Mouse (Mus musculus) c-Kit-negative CD71-positive TER-119-positive erythroid progenitor cells, embryonic 14.5 days (primary cell): ENCODE results near the gene Gm5737.

ENCODE experiments used
- DNase-seq: peaks from one replicate; pipeline ENCODE4 v3.0.0-alpha.2; 2013; ENCODE audit warnings: low read depth, low spot score

The Gm5737 gene

DNA sequence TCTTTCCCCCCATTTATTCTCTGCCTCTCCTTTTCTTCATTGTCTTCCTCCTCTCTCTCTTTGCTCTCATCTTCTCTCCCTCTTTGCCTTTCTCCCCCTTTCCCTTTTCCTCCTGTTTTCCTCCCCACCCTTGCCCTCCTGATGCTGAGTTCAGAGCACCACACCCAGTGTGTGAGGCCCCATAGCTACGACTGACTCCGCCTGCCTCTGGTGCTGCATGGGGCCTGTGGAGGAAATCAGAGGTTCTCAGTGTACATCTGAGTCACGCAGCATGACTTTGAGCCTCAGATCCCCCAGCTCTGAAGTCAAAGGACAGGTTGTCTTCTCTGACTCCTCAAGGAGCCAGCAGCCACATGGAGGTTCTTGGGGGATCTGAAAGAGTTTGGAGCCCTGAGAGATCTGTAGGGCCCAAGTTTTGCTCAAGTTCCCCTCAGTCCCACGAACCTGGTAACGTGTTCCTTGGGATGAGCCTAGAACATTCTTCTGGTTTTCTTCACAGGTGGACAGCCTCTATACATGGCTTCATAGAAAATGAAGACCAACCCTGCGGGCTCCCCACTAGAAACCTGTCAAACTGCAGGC is at the start of gene Gm5737:
Gene Gm5737, plus strand, starts transcription at position 532 of the 582 bp plus-strand sequence.
- DNase-seq: no peak

DNA sequence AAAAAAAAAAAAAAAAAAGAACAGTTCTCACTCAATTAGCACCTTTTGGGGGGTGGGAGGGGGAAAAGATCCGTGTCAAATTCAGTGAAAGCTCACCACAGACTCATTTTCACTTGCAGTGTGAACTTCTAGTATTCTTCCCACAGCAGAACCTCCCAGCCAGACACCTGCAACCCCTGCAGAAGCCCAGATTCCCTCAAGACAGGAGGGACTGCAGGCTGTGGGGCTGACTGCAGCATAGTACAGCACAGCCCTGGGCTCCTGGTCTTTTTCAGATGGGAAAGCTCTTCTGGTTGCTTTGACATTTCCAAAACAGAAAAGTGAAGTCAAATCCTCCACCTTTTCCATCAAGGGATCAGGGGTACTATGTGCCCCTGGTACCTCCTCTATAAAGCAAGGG is 44.8 kb upstream of the Gm5737 start:
- DNase-seq: no peak

DNA sequence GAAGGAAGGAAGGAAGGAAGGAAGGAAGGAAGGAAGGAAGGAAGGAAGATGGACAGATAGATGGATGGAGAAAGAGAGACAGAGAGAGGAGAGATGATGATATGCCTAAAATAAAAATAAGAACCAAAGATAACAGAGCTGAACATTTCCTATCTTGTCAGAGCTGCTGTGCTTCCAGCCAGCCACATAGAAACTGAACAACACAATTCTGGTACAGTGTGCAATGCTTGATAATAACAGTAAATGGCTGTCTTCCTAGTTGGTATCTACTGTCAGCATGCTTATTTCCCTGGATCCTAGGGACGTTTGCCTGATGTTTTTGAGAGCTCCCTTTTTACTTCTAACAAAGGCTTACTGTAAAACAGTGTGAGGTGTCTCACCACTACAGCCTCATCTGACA is 40.8 kb upstream of the Gm5737 start:
- DNase-seq: no peak

DNA sequence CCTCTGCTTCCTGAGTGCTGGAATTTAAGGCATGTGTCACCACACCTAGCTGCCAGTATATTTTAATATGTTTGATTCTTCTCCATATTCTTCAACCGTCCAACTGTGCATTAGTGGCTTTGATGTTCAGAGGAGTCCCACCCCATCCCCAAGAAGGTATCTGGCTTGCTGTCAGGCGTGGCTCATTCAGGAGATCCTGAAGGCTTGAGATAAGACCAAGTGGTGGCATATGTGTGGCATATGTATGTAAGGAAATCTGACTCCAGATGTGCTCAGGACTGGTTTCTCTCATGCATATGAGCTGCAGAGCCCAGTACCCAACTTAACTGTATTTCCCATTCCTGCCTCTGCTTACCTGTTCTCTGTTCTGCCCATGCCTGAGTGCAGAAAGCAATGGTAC is 34.2 kb upstream of the Gm5737 start:
- no peak for DNase-seq

DNA sequence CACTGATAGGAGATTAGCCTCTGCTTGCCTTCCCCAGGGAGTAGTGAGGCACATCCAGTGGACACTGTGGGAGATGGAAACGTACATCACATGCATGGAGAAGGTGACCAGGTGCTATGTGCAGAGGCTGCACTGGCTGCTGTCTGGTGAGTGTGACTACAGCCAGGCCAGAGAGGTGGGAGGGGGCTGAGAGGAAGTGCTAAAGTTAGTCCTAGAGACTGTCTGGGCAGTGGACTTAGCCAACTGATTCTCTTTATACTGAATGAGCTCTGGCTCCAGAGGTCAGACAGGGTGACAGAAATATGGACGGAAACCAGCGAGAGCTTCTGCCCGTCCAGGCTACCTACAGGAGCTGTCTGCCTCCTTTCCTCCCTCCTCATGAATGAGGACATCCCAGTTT is 16.6 kb upstream of the Gm5737 start:
- DNase-seq: no peak

DNA sequence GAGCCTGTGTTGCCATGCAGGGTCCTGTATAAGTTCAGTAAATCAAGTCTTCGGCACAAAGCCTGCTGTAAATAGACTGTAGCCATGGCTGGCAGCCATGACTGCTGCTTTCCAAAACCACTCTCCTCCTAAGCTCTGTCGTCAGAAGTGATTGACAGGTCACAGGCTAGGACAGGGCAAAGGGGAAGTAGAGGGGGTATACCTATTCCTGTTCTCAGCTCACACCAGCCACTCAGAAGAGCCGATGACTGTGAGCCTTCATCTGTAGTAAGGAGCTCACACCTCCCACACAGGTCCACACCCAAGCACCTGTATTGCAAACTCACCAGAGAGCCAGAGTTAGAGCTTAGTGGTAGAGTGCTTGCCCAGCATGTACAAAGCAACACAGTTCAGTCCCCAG is 15.8 kb upstream of the Gm5737 start:
- DNase-seq: no peak

DNA sequence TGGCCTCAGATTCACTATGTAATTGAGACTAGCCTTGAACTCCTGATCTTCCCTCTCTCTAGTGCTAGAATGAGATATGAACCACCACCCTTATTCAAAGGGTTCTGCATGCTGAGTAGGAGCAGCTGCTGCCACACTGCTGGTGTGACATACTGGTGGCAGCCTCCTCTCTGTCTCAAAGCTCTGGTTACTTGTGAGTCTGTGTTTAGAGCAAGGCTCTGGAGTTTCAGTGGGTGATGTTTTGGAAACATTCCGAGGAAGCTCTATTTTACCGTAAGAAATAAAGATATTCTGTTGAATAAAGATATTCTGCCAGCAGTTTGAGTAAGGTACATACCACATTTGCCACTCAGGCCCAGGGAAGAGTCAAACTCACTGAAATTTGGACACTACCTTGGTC is 8.9 kb upstream of the Gm5737 start:
- no peak for DNase-seq

DNA sequence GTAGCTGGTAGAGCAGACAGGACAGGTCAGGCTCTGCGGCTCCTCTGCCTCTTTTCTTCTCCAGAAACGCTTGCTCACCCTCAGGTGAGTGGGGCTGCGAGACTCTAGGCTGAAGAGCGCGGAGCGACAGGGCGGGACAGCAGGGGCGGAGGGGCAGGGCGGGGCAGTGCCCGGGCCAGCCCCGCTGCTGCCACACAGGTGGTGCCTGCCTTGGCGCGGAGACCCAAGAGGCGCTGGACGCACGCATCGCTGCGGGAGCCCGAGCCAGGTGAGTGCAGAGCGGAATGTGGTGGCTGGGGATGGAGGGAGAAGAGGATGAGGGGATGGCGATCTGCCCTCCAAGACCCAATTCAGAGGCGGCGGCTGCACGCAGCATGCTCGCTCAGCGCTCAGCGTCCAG is 2.5 kb upstream of the Gm5737 start:
- no peak for DNase-seq

DNA sequence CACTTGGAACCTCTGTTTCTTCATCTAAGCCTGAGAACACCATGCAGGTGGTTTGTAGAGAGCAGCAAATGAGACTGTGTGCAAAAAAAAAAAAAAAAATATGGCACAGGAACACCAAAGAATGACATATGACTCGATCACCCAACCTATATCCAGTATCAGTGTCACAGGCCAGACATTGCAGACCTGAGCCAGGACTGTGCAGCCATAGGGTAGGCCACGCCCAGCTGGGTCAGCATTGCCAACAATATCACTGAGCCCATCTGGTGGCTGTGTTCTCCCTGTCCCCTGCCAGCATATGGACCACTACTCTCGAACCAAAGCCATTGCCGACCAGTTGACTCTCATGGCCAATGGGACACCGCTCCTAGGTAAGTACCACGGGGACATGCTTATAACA is 5.4 kb downstream of the Gm5737 start:
- DNase-seq: no peak

DNA sequence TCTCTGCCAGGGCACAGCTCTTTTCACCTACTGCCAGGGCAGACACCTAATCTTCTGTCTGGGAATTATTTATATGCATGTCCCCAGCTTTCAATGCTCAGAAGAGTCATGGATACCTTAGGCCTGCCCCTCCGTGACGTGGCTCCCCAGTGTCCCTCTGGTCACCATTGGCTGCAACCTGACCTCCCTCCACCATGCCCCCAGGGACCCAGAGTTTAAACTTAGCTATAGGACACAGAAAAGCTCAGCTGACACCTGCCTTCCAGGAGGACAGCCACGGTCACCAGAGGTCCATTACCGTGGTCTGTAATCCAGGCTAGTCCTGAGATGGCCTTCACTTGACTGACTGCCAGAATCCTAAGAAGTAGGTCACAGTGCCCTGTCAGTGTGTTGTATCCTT is 7.2 kb downstream of the Gm5737 start:
- no peak for DNase-seq

DNA sequence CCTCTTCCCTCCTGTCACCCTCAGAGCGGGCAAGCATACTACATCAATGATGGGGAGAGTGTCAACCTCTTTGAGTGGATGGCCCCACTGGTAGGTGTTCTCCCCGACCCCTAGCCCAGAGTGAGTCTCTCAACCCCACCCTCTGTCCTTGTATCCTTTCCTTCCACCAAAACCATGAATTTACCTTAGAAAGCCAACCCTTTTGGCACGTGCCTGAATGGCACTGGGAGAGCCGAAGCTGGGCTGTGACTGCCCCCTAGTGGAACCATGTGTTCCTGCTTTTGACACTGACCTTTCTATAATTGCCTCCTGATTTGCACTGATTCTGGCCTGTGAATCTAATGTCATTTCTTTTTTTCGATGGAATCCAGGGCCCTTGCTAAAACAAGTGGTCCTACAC is 11.1 kb downstream of the Gm5737 start:
- no peak for DNase-seq

DNA sequence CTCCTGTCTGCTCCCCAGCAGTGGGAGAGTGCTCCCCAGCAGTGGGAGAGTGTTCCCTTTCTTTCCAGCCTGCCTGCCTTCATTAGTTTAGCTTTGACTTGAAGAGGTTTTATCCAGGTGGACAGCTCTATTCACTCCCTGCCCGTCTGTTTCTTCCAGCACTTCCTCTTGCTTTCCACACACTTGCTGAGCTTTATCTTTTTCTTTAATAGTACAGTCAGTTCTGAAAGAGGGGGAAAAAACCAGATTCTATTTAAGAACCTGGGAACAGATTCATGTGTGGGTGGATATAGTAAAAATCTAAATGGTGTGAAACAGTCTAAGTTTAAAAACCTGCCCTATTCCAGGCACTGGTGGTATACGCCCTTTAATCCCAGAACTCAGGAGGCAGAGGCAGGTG is 12.9 kb downstream of the Gm5737 start:
- DNase-seq: no peak

DNA sequence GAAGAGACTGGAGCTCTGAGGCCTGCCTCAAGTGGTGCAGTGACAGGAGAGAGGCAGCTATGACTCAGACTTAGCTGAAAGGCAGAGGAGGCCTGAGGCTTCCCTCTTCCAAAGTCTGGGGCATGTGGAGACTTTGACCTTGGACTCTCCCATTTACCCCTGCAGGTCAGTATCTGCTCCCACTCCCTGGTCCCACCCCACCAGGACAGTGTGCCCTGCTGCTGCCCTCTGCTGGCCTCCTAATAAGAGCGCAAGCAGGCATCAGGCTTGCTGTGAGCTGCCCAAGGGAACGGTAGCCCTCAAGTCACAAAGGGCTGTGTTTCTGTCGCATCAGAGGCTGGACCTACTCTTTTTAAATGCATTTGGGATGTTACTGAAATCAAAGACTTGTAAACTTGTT is 14.2 kb downstream of the Gm5737 start:
- no peak for DNase-seq

DNA sequence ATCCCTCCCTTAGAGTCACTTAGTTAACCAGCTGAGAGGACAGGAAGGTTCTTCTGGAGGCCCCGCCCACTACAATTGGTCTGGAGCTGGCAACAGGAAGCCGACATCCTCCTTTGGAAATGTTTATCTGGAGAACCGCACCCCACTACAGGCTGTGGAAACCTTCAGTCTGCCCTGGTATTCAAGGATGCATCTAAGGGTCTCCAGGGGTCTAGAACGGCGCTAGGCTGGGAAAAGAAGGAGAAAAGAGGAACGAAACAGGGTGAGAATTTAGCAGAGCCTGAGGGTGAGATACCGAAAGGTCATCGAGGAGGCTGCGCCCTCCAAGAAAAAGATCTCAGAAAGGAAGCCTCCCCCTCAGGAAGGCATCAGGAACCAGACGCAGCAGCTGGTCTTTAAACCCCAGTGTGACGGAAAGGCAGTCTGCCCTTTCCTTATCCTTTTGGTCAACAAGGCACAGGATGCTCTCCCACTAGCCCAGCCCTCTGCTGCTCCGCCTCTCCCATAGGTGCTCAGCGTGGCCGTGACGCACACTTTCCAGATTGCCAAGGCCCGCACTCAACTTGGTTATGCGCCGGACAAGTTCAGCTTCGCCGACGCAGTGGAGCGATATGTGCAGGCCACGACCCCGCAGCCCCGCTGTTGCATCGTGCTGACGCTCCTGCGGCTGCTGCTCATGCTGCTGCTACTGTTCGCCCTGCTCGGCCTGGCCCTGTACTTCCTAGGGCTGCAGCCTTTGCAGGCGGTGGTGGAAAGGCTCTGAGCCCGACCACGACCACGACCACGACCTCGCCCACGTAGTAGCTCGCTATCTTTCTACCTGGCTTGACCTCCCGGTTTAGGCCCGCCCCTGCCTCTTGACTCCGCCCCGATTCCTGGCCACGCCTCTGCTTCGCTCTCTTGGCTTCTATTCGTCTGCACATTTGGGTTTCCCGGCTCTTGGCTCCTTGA is 18.5 kb downstream of the Gm5737 start:
- DNase-seq: peak; percentile 54

DNA sequence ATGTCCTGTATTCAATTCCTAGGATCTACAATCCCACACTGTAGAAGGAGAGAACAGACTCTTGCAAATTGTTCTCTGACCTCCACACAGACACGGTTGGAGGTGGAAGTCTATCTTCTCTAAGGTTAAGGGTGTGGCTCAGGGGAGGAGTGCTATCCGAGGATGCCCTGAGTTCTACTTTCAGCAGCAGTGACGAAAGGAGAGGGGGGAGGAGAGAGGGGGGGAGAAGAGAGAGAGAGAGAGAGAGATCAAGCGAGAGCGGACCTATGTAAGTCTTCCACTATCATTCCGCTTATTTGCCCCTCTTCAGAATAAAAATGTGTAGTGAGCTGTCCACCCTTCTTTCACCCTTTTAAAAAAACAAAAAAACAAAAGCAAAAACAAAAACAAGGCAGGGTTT is 22.3 kb downstream of the Gm5737 start:
- DNase-seq: no peak

DNA sequence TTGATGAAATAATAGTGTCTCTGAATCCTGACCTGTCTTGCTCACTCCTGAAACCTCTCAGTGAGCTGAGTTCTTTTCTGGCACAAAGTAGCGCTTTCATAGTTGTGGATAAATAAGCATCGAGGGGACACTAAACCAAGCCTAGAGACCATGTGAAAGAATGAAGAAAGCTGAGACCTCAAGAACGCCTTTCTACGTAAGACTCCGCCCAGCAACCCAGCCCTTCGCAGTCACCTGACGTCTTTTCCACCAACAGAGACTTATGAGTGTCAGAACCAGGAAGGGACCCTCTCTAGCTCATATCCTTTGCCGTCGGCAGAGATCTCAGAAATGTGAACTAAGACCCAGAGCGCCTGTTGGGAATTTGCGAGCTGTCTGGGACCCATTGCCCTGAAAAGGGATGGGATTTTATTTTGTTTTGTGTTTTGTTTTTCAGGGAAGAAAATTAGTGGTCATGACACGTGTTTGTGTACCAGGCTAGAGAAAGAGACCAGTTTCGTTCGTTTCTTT is 22.8 kb downstream of the Gm5737 start:
- peak; percentile 80 for DNase-seq

DNA sequence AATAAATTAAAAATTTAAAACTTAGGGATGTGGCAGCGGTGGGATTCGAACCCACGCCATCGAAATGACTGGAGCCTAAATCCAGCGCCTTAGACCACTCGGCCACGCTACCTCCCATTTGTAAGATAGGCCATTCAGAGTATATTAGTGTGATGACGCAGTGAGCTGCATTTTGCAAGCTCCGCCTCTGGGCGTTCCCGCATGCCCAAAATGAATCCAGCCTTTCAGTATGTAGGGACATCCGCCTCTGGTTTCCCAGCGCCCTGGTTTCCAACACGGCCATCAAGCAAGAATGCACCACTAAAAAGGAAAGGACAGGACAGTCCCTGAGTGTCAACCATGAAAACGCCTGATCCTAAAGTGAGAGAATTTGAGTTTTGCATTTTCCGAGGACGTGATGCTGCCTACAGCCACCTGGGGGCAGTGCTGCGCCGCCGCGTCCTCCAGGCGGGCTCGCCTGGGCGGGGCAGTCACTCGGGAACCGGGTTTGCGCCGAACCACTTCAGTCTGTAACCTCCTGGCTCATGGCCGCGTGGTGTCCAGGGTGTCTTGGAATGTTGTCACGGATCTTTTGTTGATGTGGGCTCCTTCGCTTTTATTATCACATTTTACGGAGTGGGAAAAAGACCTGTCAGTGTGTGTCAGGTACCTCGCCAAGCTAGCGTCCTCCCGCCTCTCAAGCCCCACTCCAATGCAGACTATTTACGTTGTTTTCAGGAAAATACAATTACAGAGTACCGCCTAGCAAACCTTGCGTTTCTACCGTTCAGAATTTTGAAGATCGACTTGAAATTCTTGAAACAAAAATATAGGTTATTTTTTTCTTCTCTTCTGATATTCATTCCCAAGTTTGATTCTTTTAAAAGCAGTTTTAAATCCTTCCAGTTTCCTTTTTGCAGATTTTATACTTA is 23.5 kb downstream of the Gm5737 start:
- peak; percentile 95 for DNase-seq

DNA sequence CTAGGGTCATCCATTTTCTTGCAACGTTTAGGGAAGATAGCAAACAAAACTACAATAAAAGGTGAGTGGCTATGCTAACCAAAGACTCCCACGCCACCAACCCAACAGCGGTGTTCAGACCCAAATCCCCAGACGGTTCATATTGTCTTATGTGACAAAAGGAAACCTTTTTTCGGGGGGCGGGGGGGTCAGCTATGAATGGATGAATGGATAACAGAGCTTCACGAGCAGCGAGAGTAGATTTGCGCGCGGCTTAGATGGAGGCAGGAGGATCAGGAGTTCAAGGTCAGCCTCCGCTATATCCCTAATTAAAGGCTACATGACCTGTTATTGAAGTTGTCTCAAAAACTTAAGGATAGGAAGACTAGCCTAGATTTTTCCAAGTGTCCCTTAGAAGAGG is 24.2 kb downstream of the Gm5737 start:
- DNase-seq: no peak

DNA sequence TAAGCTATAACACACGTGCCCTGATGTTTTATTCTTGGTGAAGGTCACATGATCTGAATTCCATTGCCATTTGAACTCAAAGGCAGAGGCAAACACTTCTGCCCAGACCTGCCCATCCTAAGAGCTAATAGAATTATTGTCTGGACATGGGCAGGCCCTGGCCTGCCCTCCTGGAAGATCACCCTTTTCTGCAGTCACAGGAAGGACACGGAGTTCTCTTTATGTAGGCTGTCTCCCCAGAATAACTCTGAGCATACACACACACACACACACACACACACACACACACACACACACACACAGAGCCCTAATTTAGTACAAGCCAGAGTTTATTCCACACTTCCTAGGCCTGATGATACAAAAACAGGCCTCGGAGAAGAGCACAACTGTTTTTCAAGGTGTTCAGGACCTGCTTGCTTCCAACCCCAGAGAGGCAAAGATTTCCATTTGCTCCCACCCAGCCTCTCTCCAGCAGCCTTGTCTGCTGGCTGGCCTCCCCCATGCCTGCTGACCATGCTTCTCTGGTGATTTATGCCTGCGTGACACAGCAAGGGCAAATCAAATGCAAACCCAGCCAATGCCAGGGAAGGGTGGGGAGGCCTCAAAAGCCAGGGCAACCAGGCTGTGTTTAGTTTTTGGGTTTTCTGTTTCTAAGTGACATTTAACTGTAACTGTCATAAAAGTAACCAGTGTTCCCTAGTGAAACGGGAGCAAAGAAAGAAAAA is 26.4 kb downstream of the Gm5737 start:
- DNase-seq: no peak

DNA sequence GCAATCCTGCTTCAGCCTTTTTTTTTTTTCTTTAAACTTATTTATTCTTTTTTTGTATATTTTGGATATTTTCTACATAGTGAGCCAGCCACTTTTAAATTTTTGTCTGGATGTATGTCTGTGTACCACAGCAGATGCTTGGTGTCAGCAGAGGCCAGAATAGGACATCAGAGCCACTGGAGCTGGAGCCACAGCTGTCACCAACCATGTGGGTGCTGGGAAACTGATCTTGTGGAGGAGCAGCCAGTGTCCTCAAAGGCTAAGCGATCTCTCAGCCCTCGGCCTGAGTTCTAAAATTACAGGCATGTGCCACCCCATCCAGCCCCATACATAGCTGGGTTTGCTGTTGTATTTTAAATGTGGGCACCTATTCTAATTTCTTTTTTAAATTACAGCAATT is 27.6 kb downstream of the Gm5737 start:
- DNase-seq: no peak

DNA sequence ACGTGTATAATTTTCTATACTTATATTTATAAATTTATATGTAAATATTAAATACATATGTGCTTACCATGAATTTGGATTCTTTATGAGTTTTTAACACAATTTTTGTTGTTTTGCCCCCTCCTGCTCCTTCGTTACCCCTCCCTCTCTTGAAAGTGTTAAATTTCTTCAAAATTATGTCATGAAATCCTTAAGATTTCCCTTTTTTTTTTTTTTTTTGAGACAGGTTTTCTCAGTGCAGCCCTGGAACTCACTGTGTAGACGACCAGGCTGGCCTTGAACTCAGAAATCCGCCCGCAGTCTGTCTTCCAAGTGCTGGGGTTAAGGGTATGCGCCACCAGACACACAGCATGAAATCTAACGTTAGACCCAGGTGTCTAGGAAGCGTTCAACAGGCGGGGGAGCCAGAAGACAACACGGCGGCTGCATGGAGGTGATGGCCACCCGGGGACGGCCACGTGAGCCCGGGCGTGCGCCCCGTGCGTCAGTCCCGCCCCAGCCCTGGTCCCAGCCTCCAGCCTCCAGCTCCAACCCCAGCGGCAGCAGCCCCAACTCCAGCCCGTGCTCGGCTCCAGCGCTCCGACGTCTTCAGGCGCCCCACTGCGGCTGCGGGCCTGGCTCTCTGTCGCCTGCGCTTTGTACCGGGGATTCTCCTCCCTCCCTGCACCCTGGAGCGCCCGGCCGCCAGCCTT is 30.3 kb downstream of the Gm5737 start, which contains the start of gene Eef2k:
Gene Eef2k, plus strand, starts transcription at position 487 of the 692 bp plus-strand sequence.
- DNase-seq: peak; percentile 78
